Mouse (Mus musculus) G1E (cell line): ENCODE measurements around the gene Inpp5d.

Experiments
- CTCF ChIP-seq: IDR thresholded peaks from 2 replicates; pipeline ENCODE4 v1.5.1; 2012; ENCODE audit warnings: low read depth, low read length, inconsistent platforms, mixed read lengths
- GATA1 ChIP-seq: IDR thresholded peaks from 2 replicates; pipeline ENCODE4 v1.6.1; 2012; ENCODE audit warnings: borderline replicate concordance, low read length, inconsistent platforms, mixed read lengths
- GATA2 ChIP-seq: IDR thresholded peaks from 2 replicates; pipeline ENCODE4 v1.6.1; 2012; ENCODE audit warnings: low read depth, low read length, inconsistent platforms, borderline replicate concordance
- POLR2AphosphoS5 ChIP-seq: IDR thresholded peaks from 2 replicates; pipeline ENCODE4 v1.6.1; 2012; ENCODE audit warnings: low read depth, low read length, inconsistent platforms; ENCODE audit not compliant: insufficient replicate concordance
- TAL1 ChIP-seq: conservative IDR thresholded peaks from 2 replicates; pipeline ENCODE4 v1.6.1; 2012; ENCODE audit warnings: low read depth, low read length, inconsistent platforms, mixed read lengths

DNA sequence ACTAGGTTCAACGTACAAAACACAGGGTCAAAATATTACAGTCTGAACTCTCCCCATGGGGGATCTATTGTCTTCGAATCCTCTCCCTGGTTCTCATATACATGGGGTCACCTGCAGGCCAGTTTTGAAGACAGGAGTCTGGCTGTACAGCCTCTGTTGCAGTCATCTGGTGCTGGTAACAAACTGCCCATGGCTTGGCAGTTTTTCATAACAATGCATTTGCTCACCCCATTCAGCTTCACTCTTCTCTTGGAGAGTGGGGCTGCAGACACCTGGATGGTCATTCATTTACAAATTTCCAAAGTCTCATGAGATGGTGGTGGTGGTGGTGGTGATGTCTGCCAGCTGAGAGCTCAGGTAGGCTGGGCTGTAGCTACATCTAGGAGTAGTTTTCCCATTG, 109.0 kb downstream of the Inpp5d start:
- TF ChIP-seq GATA1 (no peak), CTCF (no peak), POLR2AphosphoS5 (no peak), TAL1 (no peak), GATA2 (no peak)
